Mouse (Mus musculus): ENCODE results near the gene Strn4.
A peak's percentile ranks its signal among the peaks of the same experiment; 100 is the strongest.

Gene Strn4

GRCm38 (mm10) chr7:16841561-16842560 lies 26.2 kb downstream of the Strn4 start:
- DNase-seq (ENCODE audit: low spot score): no peak

GRCm38 (mm10) chr7:16842645-16843063 lies 27.0 kb downstream of the Strn4 start, which contains the start of gene Prkd2:
TSS of gene Prkd2 (plus strand) at chr7:16842902.
- peak; percentile 93 for DNase-seq (ENCODE audit: low spot score)

- no peak for DNase-seq (ENCODE audit: low spot score)
Observed at GRCm38 (mm10) chr7:16843441-16844171, 27.9 kb downstream of the Strn4 start.

GRCm38 (mm10) chr7:16844696-16845071 lies 29.0 kb downstream of the Strn4 start:
- no peak for DNase-seq (ENCODE audit: low spot score)

- DNase-seq (ENCODE audit: low spot score): no peak
Observed at GRCm38 (mm10) chr7:16845072-16845819, 29.6 kb downstream of the Strn4 start.

- DNase-seq (ENCODE audit: low spot score): no peak
Observed at GRCm38 (mm10) chr7:16845820-16846167, 30.1 kb downstream of the Strn4 start.

GRCm38 (mm10) chr7:16846775-16847174 lies 31.1 kb downstream of the Strn4 start:
- no peak for DNase-seq (ENCODE audit: low spot score)

- DNase-seq (ENCODE audit: low spot score): no peak
Observed at GRCm38 (mm10) chr7:16847507-16847906, 31.8 kb downstream of the Strn4 start.

- DNase-seq (ENCODE audit: low spot score): no peak
Observed at GRCm38 (mm10) chr7:16848579-16848978, 32.9 kb downstream of the Strn4 start.

- no peak for DNase-seq (ENCODE audit: low spot score)
Observed at GRCm38 (mm10) chr7:16851636-16852035, 35.9 kb downstream of the Strn4 start.

- no peak for DNase-seq (ENCODE audit: low spot score)
Observed at GRCm38 (mm10) chr7:16853302-16853831, 37.7 kb downstream of the Strn4 start.

GRCm38 (mm10) chr7:16858336-16858735 lies 42.6 kb downstream of the Strn4 start:
- DNase-seq (ENCODE audit: low spot score): no peak

GRCm38 (mm10) chr7:16859902-16860651 lies 44.4 kb downstream of the Strn4 start:
- DNase-seq (ENCODE audit: low spot score): no peak

- no peak for DNase-seq (ENCODE audit: low spot score)
Observed at GRCm38 (mm10) chr7:16867488-16867887, 51.8 kb downstream of the Strn4 start.

- no peak for DNase-seq (ENCODE audit: low spot score)
Observed at GRCm38 (mm10) chr7:16869497-16869896, 53.8 kb downstream of the Strn4 start.

- DNase-seq (ENCODE audit: low spot score): no peak
Observed at GRCm38 (mm10) chr7:16871600-16871999, 55.9 kb downstream of the Strn4 start.

GRCm38 (mm10) chr7:16872478-16872877 lies 56.8 kb downstream of the Strn4 start:
- no peak for DNase-seq (ENCODE audit: low spot score)

GRCm38 (mm10) chr7:16873392-16873791 lies 57.7 kb downstream of the Strn4 start:
- no peak for DNase-seq (ENCODE audit: low spot score)

GRCm38 (mm10) chr7:16874190-16874589 lies 58.5 kb downstream of the Strn4 start:
- DNase-seq (ENCODE audit: low spot score): peak; percentile 62

- peak; percentile 95 for DNase-seq (ENCODE audit: low spot score)
Observed at GRCm38 (mm10) chr7:16874756-16875309, 59.1 kb downstream of the Strn4 start.

GRCm38 (mm10) chr7:16875310-16875325 lies 59.4 kb downstream of the Strn4 start, which contains the start of gene Dact3:
TSS of gene Dact3 (plus strand) at chr7:16875317.
- DNase-seq (ENCODE audit: low spot score): no peak

- DNase-seq (ENCODE audit: low spot score): no peak
Observed at GRCm38 (mm10) chr7:16875326-16875725, 59.6 kb downstream of the Strn4 start.

Data from ovary, postnatal 10 days (tissue).